Mouse (Mus musculus) ES-Bruce4 (cell line): ENCODE data around the gene Klhl25. TPM values are rescaled to one million over a fixed set of nuclear protein-coding genes. Genes with fewer than 3 reads are reported as not detected.

Experiments
- H3K27ac ChIP-seq: 2 replicates; pipeline ENCODE4 v1.5.1; 2012; ENCODE audit warnings: low read length, inconsistent platforms; ENCODE audit not compliant: insufficient read depth
- H3K27me3 ChIP-seq: 2 replicates; pipeline ENCODE4 v1.6.1; 2012; ENCODE audit warnings: mild to moderate bottlenecking, low read length, inconsistent platforms; ENCODE audit not compliant: control insufficient read depth, poor library complexity, insufficient read depth, severe bottlenecking
- H3K36me3 ChIP-seq: 2 replicates; pipeline ENCODE4 v1.6.1; 2012; ENCODE audit warnings: inconsistent platforms, mild to moderate bottlenecking, low read length, moderate library complexity; ENCODE audit not compliant: control insufficient read depth, poor library complexity, insufficient read depth, severe bottlenecking
- H3K4me1 ChIP-seq: one replicate; pipeline ENCODE4 v1.8.1; 2011; ENCODE audit warnings: low read length; ENCODE audit not compliant: control insufficient read depth, insufficient read depth
- H3K4me3 ChIP-seq: 2 replicates; pipeline ENCODE4 v1.5.1; 2011; ENCODE audit warnings: low read depth, mild to moderate bottlenecking, low read length
- H3K9ac ChIP-seq: 2 replicates; pipeline ENCODE4 v1.6.1; 2012; ENCODE audit warnings: low read depth, mild to moderate bottlenecking, inconsistent platforms; ENCODE audit not compliant: poor library complexity, severe bottlenecking
- H3K9me3 ChIP-seq: replicated peaks from 2 replicates; pipeline ENCODE4 v1.6.1; 2012; ENCODE audit warnings: mild to moderate bottlenecking, low read length, inconsistent platforms; ENCODE audit not compliant: control insufficient read depth, poor library complexity, insufficient read depth, severe bottlenecking
- CTCF ChIP-seq: IDR thresholded peaks from one replicate; pipeline ENCODE4 v1.8.1; 2011; ENCODE audit warnings: low read depth, low read length
- EP300 ChIP-seq: IDR thresholded peaks from 2 replicates; pipeline ENCODE4 v1.6.1; 2011; ENCODE audit warnings: low read depth, low read length; ENCODE audit not compliant: insufficient read depth
- POLR2A ChIP-seq: IDR thresholded peaks from one replicate; pipeline ENCODE4 v1.8.1; 2011; ENCODE audit warnings: low read length; ENCODE audit not compliant: insufficient read depth
- polyA plus RNA-seq: library from polyadenylated mRNA; stranded (reverse); fragments of >200 nt; gene quantifications from 2 replicates; pipeline ENCODE4 v1.2.4, GENCODE M21; 2011; ENCODE audit warnings: low read depth; ENCODE audit not compliant: missing spikeins, insufficient read depth, insufficient read length

Gene Klhl25
- polyA plus RNA-seq, 1 experiment = 10.9 TPM

- Histone ChIP-seq H3K9ac (no peak overlapping the region), H3K4me3 (no peak overlapping the region), H3K9me3 (peaks cover 2% of the 10 kb centered on the region; the same call in 1 of the 2 replicates), H3K27me3 (no peaks in the 10 kb centered on the region), H3K27ac (no peak overlapping the region), H3K4me1 (no peaks in the 10 kb centered on the region), H3K36me3 (no peaks in the 10 kb centered on the region)
- no peak for TF ChIP-seq CTCF
- TF ChIP-seq POLR2A = no peak
- TF ChIP-seq EP300 = no peak
Measured at GRCm38 (mm10) chr7:75897041-75897440, 48.9 kb downstream of the Klhl25 start.

GRCm38 (mm10) chr7:75899102-75899501, 51.0 kb downstream of the Klhl25 start:
- H3K36me3 ChIP-seq = no peaks in the 10 kb centered on the region
- no peak overlapping the region for H3K27ac ChIP-seq
- no peak overlapping the region for H3K9ac ChIP-seq
- no peak overlapping the region for H3K4me3 ChIP-seq
- H3K9me3 ChIP-seq = peaks cover 2% of the 10 kb centered on the region; the same call in 1 of the 2 replicates
- TF ChIP-seq POLR2A = no peak
- no peak for TF ChIP-seq CTCF
- no peak for TF ChIP-seq EP300
- no peaks in the 10 kb centered on the region for H3K27me3 ChIP-seq
- no peaks in the 10 kb centered on the region for H3K4me1 ChIP-seq

- Histone ChIP-seq H3K9ac (no peak overlapping the region), H3K4me1 (no peaks in the 10 kb centered on the region), H3K9me3 (no peaks in the 10 kb centered on the region), H3K27ac (no peak overlapping the region), H3K4me3 (no peak overlapping the region), H3K36me3 (no peaks in the 10 kb centered on the region), H3K27me3 (no peaks in the 10 kb centered on the region)
- TF ChIP-seq CTCF (no peak), EP300 (no peak), POLR2A (no peak)
Measured at GRCm38 (mm10) chr7:75899517-75899916, 51.4 kb downstream of the Klhl25 start.

GRCm38 (mm10) chr7:75899954-75900353, 51.8 kb downstream of the Klhl25 start:
- no peak overlapping the region for H3K9ac ChIP-seq
- H3K27me3 ChIP-seq = no peaks in the 10 kb centered on the region
- H3K27ac ChIP-seq = no peak overlapping the region
- no peaks in the 10 kb centered on the region for H3K36me3 ChIP-seq
- H3K9me3 ChIP-seq = 0 out of 2 replicates have a peak, but pooled peaks cover 3% of the 10 kb centered on the region
- no peaks in the 10 kb centered on the region for H3K4me1 ChIP-seq
- no peak for TF ChIP-seq CTCF
- no peak for TF ChIP-seq EP300
- no peak for TF ChIP-seq POLR2A
- no peak overlapping the region for H3K4me3 ChIP-seq

- Histone ChIP-seq H3K27ac (no peak overlapping the region), H3K9ac (no peak overlapping the region), H3K4me3 (no peak overlapping the region), H3K9me3 (0 out of 2 replicates have a peak, but pooled peaks cover 5% of the 10 kb centered on the region), H3K4me1 (no peaks in the 10 kb centered on the region), H3K36me3 (no peaks in the 10 kb centered on the region), H3K27me3 (no peaks in the 10 kb centered on the region)
- TF ChIP-seq EP300 (no peak), CTCF (no peak), POLR2A (no peak)
Measured at GRCm38 (mm10) chr7:75905145-75905544, 57.0 kb downstream of the Klhl25 start.

GRCm38 (mm10) chr7:75910035-75910651, 62.0 kb downstream of the Klhl25 start:
- Histone ChIP-seq H3K27me3 (no peaks in the 10 kb centered on the region), H3K36me3 (no peaks in the 10 kb centered on the region), H3K27ac (no peak overlapping the region), H3K9ac (no peak overlapping the region), H3K4me1 (no peaks in the 10 kb centered on the region), H3K9me3 (0 out of 2 replicates have a peak, but pooled peaks cover 3% of the 10 kb centered on the region), H3K4me3 (no peak overlapping the region)
- no peak for TF ChIP-seq EP300
- TF ChIP-seq CTCF = peak; percentile 28
- no peak for TF ChIP-seq POLR2A
